Mouse (Mus musculus) limb, embryonic 14.5 days (tissue): ENCODE results near the gene Ccdc170. TPM values are rescaled to one million over a fixed set of nuclear protein-coding genes. Genes with fewer than 3 reads are reported as not detected.
A peak's percentile ranks its signal among the peaks of the same experiment; 100 is the strongest.

Experiments used
- ATAC-seq: fragments of 200-750 bp; cut with Nextera tagmentation; 2 replicates; pipeline ENCODE4 v1.8.0; 2017; ENCODE audit warnings: low read depth, moderate number of reproducible peaks, moderate TSS enrichment; ENCODE audit not compliant: low FRiP score
- DNase-seq: peaks from one replicate; pipeline ENCODE4 v3.0.0-alpha.2; 2015; ENCODE audit warnings: low spot score
- H3K27ac ChIP-seq: fragments of 300-500 bp; sonication (generic); replicated peaks from 2 replicates; pipeline ENCODE4 v1.5.1; 2014; ENCODE audit warnings: low read depth, mild to moderate bottlenecking, low read length, moderate library complexity, mixed read lengths
- H3K27me3 ChIP-seq: fragments of 300-500 bp; sonication (generic); 2 replicates; pipeline ENCODE4 v1.6.1; 2014; ENCODE audit warnings: low read length, mixed read lengths; ENCODE audit not compliant: control insufficient read depth, insufficient read depth
- H3K36me3 ChIP-seq: fragments of 300-500 bp; sonication (generic); 2 replicates; pipeline ENCODE4 v1.6.1; 2014; ENCODE audit warnings: mild to moderate bottlenecking, low read length, moderate library complexity, mixed read lengths; ENCODE audit not compliant: control insufficient read depth, insufficient read depth
- H3K4me1 ChIP-seq: fragments of 300-500 bp; sonication (generic); 2 replicates; pipeline ENCODE4 v1.6.1; 2014; ENCODE audit warnings: antibody characterized with exemption, low read length, mixed read lengths; ENCODE audit not compliant: control insufficient read depth, insufficient read depth
- H3K4me2 ChIP-seq: fragments of 300-500 bp; sonication (generic); replicated peaks from 2 replicates; pipeline ENCODE4 v1.6.1; 2014; ENCODE audit warnings: low read depth, mild to moderate bottlenecking, low read length, moderate library complexity; ENCODE audit not compliant: severe bottlenecking
- H3K4me3 ChIP-seq: fragments of 300-500 bp; sonication (generic); replicated peaks from 2 replicates; pipeline ENCODE4 v1.5.1; 2014; ENCODE audit warnings: low read length
- H3K9ac ChIP-seq: fragments of 300-500 bp; sonication (generic); 2 replicates; pipeline ENCODE4 v1.6.1; 2014; ENCODE audit warnings: mild to moderate bottlenecking, low read depth, low read length, moderate library complexity; ENCODE audit not compliant: severe bottlenecking
- H3K9me3 ChIP-seq: fragments of 300-500 bp; sonication (generic); 2 replicates; pipeline ENCODE4 v1.6.1; 2016; ENCODE audit warnings: low read length; ENCODE audit not compliant: control insufficient read depth
- POLR2A ChIP-seq: fragments of 200-500 bp; IDR thresholded peaks from 2 replicates; pipeline ENCODE4 v1.8.0; 2012; ENCODE audit warnings: inconsistent platforms, mild to moderate bottlenecking, moderate library complexity, borderline replicate concordance; ENCODE audit not compliant: insufficient read depth, insufficient read length; ENCODE audit errors: extremely low read depth
- WGBS: fragments of 180-500 bp; shearing (Covaris S2); extraction: QIAGEN DNeasy Blood & Tissue Kit; methylation state at CpG from one replicate; pipeline ENCODE4 v1.1.7; 2014; 5-methylcytosine and 5-hydroxymethylcytosine counted together
- polyA plus RNA-seq, 2 experiments: library from polyadenylated mRNA; depleted of rRNA in 1 of 2; stranded (reverse) in 1 of 2; unstranded in 1 of 2; fragments of >200 nt; fragmentation: Nextera tagmentation in 1 of 2; extraction: Ambion mirVana in 1 of 2; gene quantifications; 2 replicates each; pipeline versions ENCODE4 v1.2.1 to v1.2.3; 2012 to 2014

The Ccdc170 gene
- polyA plus RNA-seq, 2 experiments, result 0.11 TPM; not detected in 1

DNA sequence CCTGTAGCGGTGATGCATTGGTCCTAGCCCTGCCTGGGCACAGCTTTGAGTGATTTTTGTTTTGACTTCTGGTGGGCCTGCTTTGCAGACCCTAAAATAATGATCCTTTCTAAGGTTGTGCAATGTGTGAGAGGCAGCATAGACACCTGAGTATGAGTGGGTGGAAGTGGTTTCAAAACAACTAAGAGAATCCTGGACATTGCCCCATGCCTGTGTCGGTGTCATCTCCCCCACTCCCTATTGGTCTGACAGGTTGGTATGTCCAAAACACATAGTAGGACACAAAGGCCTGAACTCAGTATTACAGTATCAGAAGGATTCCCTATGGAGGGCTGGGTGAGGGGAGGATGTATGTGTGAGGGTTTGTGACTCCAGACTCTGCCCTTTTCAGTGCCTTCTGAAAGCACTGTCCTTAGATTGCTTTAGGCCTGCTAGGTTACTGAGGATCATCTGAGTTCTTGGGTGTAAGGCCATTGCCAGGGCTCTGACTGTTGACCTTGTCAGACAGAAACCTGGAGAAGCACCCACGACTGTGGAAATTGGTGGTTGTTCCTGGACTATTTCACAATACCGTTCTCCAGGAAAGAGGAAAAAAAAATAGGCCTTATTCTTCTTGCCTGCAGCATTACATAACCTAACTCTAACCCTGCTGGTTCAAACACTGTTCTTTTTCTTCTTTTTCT, 122.4 kb downstream of the Ccdc170 start:
- TF ChIP-seq POLR2A, result no peak
- H3K9me3 ChIP-seq, result no peaks in the 10 kb centered on the region
- DNase-seq, result no peak
- 80% methylated on average over 4 of the region's 4 CpGs for WGBS
- no peak for ATAC-seq
- H3K9ac ChIP-seq, result no peak overlapping the region
- H3K27ac ChIP-seq, result no peak overlapping the region
- no peak overlapping the region for H3K4me3 ChIP-seq
- no peaks in the 10 kb centered on the region for H3K27me3 ChIP-seq
- no peak overlapping the region for H3K4me2 ChIP-seq
- no peaks in the 10 kb centered on the region for H3K36me3 ChIP-seq
- H3K4me1 ChIP-seq, result no peaks in the 10 kb centered on the region

DNA sequence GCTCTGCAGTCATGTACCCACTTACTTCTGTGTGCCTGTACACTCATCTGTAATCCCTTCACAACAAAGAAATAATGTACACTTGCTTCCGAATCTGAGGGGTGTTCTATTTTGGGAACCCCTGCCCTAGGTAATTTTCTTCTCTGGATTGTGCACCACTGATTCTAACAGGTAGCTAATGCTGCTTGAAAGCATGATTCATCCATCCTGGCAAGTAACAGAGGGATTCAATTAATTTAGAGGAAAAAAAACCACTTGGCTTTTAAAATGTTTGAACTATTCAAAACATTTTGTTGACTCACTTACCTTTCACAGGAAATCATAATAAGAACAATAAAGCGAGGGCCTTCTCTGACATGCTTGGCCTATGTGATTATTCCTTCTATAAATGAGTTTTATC, 127.9 kb downstream of the Ccdc170 start:
- Histone ChIP-seq H3K9ac (no peak overlapping the region), H3K4me1 (peaks cover 16% of the 10 kb centered on the region), H3K4me2 (no peak overlapping the region), H3K27ac (no peak overlapping the region), H3K36me3 (no peaks in the 10 kb centered on the region), H3K9me3 (no peaks in the 10 kb centered on the region), H3K27me3 (no peaks in the 10 kb centered on the region), H3K4me3 (no peak overlapping the region)
- DNase-seq, result no peak
- WGBS, result 50% methylated on average over 2 of the region's 2 CpGs
- no peak for TF ChIP-seq POLR2A
- no peak for ATAC-seq

DNA sequence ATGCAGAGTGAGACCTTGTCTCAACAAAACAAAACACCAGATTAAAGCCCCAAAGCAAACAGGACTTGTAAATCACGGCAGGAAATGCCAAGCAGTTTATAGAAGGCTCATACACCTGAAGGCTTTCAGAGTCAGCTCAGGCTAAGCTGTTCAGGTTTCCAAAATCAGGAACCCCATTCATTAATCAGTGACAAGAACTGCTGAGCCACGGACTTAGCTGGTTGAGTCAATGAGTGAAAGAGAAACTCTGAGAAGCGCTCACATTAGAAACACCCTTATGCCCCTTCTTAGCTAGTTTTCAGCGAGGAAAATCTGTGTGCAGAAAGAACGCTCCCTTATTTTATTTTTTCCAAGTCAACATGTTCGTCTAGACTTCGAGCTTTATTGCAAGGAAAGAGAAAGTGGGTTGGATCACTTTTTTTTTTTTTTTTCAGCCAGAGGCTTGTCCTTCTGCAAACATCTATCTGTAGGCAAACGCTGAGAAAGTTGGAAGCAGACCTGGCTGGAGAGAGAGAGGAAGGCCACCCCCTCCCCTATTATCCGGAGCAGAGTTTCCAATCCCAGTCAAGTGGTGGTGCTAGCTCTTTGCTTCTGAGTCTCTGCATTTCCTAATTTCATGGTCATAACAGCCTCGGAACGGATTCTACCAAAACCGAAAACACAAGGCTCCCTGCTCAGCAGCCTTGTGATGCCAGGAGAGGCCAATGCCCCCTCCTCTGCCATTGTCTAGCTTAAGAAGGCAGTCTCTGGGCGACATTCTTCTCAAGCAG, 129.3 kb downstream of the Ccdc170 start, which contains the start of gene Esr1:
Gene Esr1, plus strand, starts transcription at position 208 of the 770 bp plus-strand sequence.
- no peak for ATAC-seq
- no peak for TF ChIP-seq POLR2A
- peak within 1 kb of the TSS; percentile 30 for H3K4me3 ChIP-seq
- peaks cover 16% of the 10 kb centered on the region for H3K4me1 ChIP-seq
- no peaks in the 10 kb centered on the region for H3K9me3 ChIP-seq
- H3K9ac ChIP-seq, result peak within 1 kb of the TSS; percentile 45
- no peaks in the 10 kb centered on the region for H3K36me3 ChIP-seq
- H3K27me3 ChIP-seq, result no peaks in the 10 kb centered on the region
- peak within 1 kb of the TSS; percentile 58 for H3K4me2 ChIP-seq
- 18% methylated on average over 13 of the region's 13 CpGs for WGBS
- peak; percentile 15 for DNase-seq
- 0 out of 2 replicates have a peak within 1 kb of the TSS, but pooled peaks have one; percentile 38 for H3K27ac ChIP-seq

Other genes starting within 250 kb of the Ccdc170 start
- 25.4 and 41.0 TPM in 2 replicates for gene Akap12, start 216.1 kb upstream of the Ccdc170 start, polyA plus RNA-seq (2012; rRNA removed)
- gene Akap12, start 216.1 kb upstream of the Ccdc170 start, polyA plus RNA-seq (2014; fragmentation: Nextera tagmentation; extraction: Ambion mirVana), result 41.0 and 42.2 TPM in 2 replicates
- 12.5 and 14.0 TPM in 2 replicates for gene Zbtb2, start 94.4 kb upstream of the Ccdc170 start, polyA plus RNA-seq (2012; rRNA removed)
- gene Zbtb2, start 94.4 kb upstream of the Ccdc170 start, polyA plus RNA-seq (2014; fragmentation: Nextera tagmentation; extraction: Ambion mirVana), result 13.7 and 15.4 TPM in 2 replicates
- 63.4 and 64.0 TPM in 2 replicates for gene Rmnd1, start 50.1 kb upstream of the Ccdc170 start, polyA plus RNA-seq (2012; rRNA removed)
- 46.3 and 53.8 TPM in 2 replicates for gene Rmnd1, start 50.1 kb upstream of the Ccdc170 start, polyA plus RNA-seq (2014; fragmentation: Nextera tagmentation; extraction: Ambion mirVana)
- gene Armt1, start 50.0 kb upstream of the Ccdc170 start, polyA plus RNA-seq (2012; rRNA removed), result 21.9 and 22.0 TPM in 2 replicates
- 17.3 and 18.1 TPM in 2 replicates for gene Armt1, start 50.0 kb upstream of the Ccdc170 start, polyA plus RNA-seq (2014; fragmentation: Nextera tagmentation; extraction: Ambion mirVana)
- 0.79 and 0.90 TPM in 2 replicates for gene Esr1, start 129.1 kb downstream of the Ccdc170 start, polyA plus RNA-seq (2012; rRNA removed)
- 0.83 and 1.1 TPM in 2 replicates for gene Esr1, start 129.1 kb downstream of the Ccdc170 start, polyA plus RNA-seq (2014; fragmentation: Nextera tagmentation; extraction: Ambion mirVana)